Mouse (Mus musculus) kidney, postnatal 36 days (tissue): Measurements from ENCODE around the gene Inpp1.

Experiments used
- DNase-seq, 2 experiments: peaks; one replicate each; pipeline ENCODE4 v3.0.0; 2021 to 2022; ENCODE audit warnings: mixed read lengths in 2 of 2

Inpp1 gene

GRCm38 (mm10) chr1:52816910-52817812, at the start of gene Inpp1:
TSS of gene Inpp1 (minus strand) at chr1:52817688.
- peak; percentile 89 to 93 for DNase-seq

GRCm38 (mm10) chr1:52866007-52866406, 48.5 kb upstream of the Inpp1 start:
- DNase-seq: no peak

GRCm38 (mm10) chr1:52864220-52864619, 46.7 kb upstream of the Inpp1 start:
- DNase-seq: no peak

- no peak for DNase-seq
Observed at GRCm38 (mm10) chr1:52855904-52856601, 38.6 kb upstream of the Inpp1 start.

- DNase-seq: peak; percentile 18 to 44
Observed at GRCm38 (mm10) chr1:52854029-52854428, 36.5 kb upstream of the Inpp1 start.

GRCm38 (mm10) chr1:52849422-52849821, 31.9 kb upstream of the Inpp1 start:
- DNase-seq: no peak

- peak; percentile 29 to 36 for DNase-seq
Observed at GRCm38 (mm10) chr1:52846556-52846955, 29.1 kb upstream of the Inpp1 start.

- DNase-seq: peak; percentile 100
Observed at GRCm38 (mm10) chr1:52844782-52845665, 27.5 kb upstream of the Inpp1 start, which contains the start of gene Hibch. TSS of gene Hibch (plus strand) at chr1:52844929.

GRCm38 (mm10) chr1:52844354-52844753, 26.9 kb upstream of the Inpp1 start:
- DNase-seq: peak in 1 of 2 experiments; percentile 0

GRCm38 (mm10) chr1:52839099-52839498, 21.6 kb upstream of the Inpp1 start:
- no peak for DNase-seq

- no peak for DNase-seq
Observed at GRCm38 (mm10) chr1:52817813-52818147, 292 bp upstream of the Inpp1 start.

- DNase-seq: peak; percentile 21 to 35
Observed at GRCm38 (mm10) chr1:52816232-52816891, 1.1 kb downstream of the Inpp1 start.

GRCm38 (mm10) chr1:52808456-52808855, 9.0 kb downstream of the Inpp1 start:
- no peak for DNase-seq

GRCm38 (mm10) chr1:52805041-52805440, 12.4 kb downstream of the Inpp1 start:
- no peak for DNase-seq

GRCm38 (mm10) chr1:52802406-52802975, 15.0 kb downstream of the Inpp1 start:
- DNase-seq: no peak

- DNase-seq: no peak
Observed at GRCm38 (mm10) chr1:52801651-52802050, 15.8 kb downstream of the Inpp1 start.

GRCm38 (mm10) chr1:52800340-52800740, 17.1 kb downstream of the Inpp1 start:
- no peak for DNase-seq

- DNase-seq: no peak
Observed at GRCm38 (mm10) chr1:52799772-52800171, 17.7 kb downstream of the Inpp1 start.

GRCm38 (mm10) chr1:52799056-52799726, 18.3 kb downstream of the Inpp1 start:
- DNase-seq: peak in 1 of 2 experiments; percentile 10

- DNase-seq: no peak
Observed at GRCm38 (mm10) chr1:52795927-52796326, 21.6 kb downstream of the Inpp1 start.

- no peak for DNase-seq
Observed at GRCm38 (mm10) chr1:52793692-52794091, 23.8 kb downstream of the Inpp1 start.
